Mouse (Mus musculus) brain, embryonic 14.5 days (tissue): Measurements from ENCODE around the gene Tmem184b. TPM values are rescaled to one million over a fixed set of nuclear protein-coding genes. Genes with fewer than 3 reads are reported as not detected.
A peak's percentile ranks its signal among the peaks of the same experiment; 100 is the strongest.

ENCODE experiments used
- DNase-seq: peaks from one replicate; pipeline ENCODE4 v3.0.0-alpha.2; 2011; ENCODE audit warnings: low read depth
- CTCF ChIP-seq: fragments of 200-500 bp; IDR thresholded peaks from 2 replicates; pipeline ENCODE4 v1.5.1; 2012; ENCODE audit warnings: inconsistent platforms, mild to moderate bottlenecking, moderate library complexity, borderline replicate concordance; ENCODE audit not compliant: insufficient read depth, insufficient read length; ENCODE audit errors: extremely low read depth
- POLR2A ChIP-seq: fragments of 200-500 bp; IDR thresholded peaks from 2 replicates; pipeline ENCODE4 v1.6.1; 2012; ENCODE audit warnings: mild to moderate bottlenecking, inconsistent platforms, borderline replicate concordance; ENCODE audit not compliant: poor library complexity, insufficient read depth, insufficient read length, severe bottlenecking; ENCODE audit errors: extremely low read depth
- polyA plus RNA-seq: library from polyadenylated mRNA; depleted of rRNA; stranded (reverse); fragments of >200 nt; gene quantifications from 2 replicates; pipeline ENCODE4 v1.2.3, GENCODE M21; 2012; rRNA removed

Gene Tmem184b
- polyA plus RNA-seq, 1 experiment: 70.7 TPM

- DNase-seq: no peak
- TF ChIP-seq POLR2A: no peak
- no peak for TF ChIP-seq CTCF
Measured at GRCm38 (mm10) chr15:79321733-79322190, 81.6 kb downstream of the Tmem184b start.

DNA sequence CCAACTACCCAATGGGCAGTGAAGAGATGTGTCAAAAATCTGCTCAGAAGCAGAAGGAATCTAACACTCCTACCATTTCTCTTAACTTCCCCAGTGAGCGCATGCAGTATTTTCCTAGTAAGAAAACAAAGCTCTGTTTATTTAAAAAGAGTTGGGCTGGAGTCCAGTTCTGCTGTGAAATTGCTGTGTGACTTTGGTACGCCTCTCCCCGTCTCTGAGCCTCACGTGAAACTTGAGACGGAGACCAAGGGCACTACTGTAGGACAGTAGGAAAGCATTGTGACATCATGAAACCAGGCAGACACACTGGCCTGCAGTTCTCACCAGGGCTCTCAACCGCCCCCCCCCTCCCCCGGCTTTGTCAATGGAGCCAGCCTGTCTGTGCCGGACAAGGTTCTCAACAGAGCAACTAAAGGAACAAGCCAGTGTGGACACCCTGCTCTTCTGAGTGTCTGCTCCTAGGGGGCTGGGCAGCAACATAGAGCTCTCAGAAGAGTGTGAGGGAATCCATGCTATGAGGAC is 89.5 kb downstream of the Tmem184b start:
- DNase-seq: peak; percentile 2
- TF ChIP-seq POLR2A (no peak), CTCF (no peak)

Other genes with a start within 250 kb of the Tmem184b start
- 5.6 and 11.3 TPM in 2 replicates for gene Sox10, start 238.3 kb downstream of the Tmem184b start, polyA plus RNA-seq
- 102 and 109 TPM in 2 replicates for gene Pick1, start 174.4 kb downstream of the Tmem184b start, polyA plus RNA-seq
- 1.9 and 2.5 TPM in 2 replicates for gene Gm49486, start 174.2 kb downstream of the Tmem184b start, polyA plus RNA-seq
- 0.37 and 0.50 TPM in 2 replicates for gene Slc16a8, start 148.8 kb downstream of the Tmem184b start, polyA plus RNA-seq
- gene Baiap2l2, start 118.0 kb downstream of the Tmem184b start, polyA plus RNA-seq: 1.8 and 2.9 TPM in 2 replicates
- 98.9 and 153 TPM in 2 replicates for gene Pla2g6, start 75.2 kb downstream of the Tmem184b start, polyA plus RNA-seq
- 1.8 and 2.6 TPM in 2 replicates for gene Maff, start 56.9 kb downstream of the Tmem184b start, polyA plus RNA-seq
- 403 and 452 TPM in 2 replicates for gene Csnk1e, start 52.0 kb upstream of the Tmem184b start, polyA plus RNA-seq
- gene Kcnj4, start 101.7 kb upstream of the Tmem184b start, polyA plus RNA-seq: 0.30 and 0.68 TPM in 2 replicates
- gene Kdelr3, start 112.8 kb upstream of the Tmem184b start, polyA plus RNA-seq: 8.7 and 11.3 TPM in 2 replicates
- gene Ddx17, start 143.2 kb upstream of the Tmem184b start, polyA plus RNA-seq: 721 and 963 TPM in 2 replicates
- gene Dmc1, start 201.5 kb upstream of the Tmem184b start, polyA plus RNA-seq: 4.0 and 5.0 TPM in 2 replicates